Mouse (Mus musculus) left cerebral cortex, adult 11 months (tissue): ENCODE measurements around the gene Arrb1.
"Not testable (repeated sequence)": the region's sequence is repeated elsewhere in the genome, so short reads cannot be mapped to it uniquely, and the experiment has no call there.

Experiments
- DNase-seq: peaks from one replicate; pipeline ENCODE4 v3.0.0; 2022; ENCODE audit warnings: low spot score

Arrb1 gene

DNA sequence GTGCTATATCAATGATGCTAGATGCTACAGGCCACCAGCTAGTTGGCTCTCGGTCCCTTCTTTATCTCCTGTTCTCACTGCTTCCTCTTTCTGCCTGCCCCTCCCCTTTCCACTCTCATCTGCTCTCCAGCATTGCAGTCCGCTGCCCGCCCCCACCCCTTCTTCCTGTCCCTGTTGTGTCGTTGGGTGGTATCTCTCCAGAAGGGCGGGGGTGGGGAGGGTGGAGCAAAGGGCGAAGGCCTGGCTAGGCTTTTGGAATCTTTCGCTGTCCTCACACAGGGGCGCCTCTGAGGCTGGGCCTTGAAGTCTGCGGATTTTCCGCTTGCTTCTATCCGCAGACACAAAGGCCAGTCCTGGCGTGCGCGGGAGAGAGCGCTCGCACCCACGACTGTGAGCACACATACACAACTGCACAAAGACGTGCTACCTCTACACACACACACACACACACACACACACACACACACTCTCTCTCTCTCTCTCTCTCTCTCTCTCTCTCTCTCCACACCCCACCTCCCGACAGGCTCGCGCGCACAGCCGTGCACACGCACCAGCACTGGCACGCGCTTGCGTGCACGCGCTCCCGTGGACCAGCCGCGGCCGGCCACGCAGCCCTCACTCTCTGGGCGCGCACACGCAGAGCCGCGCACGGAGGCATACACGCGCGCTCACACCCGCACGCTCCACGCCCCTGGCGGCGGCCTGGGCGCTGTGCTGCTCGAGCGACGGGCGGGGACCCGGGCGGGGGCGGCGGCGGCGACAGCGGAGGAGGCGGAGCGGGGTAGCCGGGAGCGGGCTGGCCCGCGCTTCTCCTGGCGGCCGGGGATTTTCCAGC is at the start of gene Arrb1:
Gene Arrb1 (plus strand): TSS at position 566 of the 835 bp plus-strand sequence.
- DNase-seq: peak; percentile 68

DNA sequence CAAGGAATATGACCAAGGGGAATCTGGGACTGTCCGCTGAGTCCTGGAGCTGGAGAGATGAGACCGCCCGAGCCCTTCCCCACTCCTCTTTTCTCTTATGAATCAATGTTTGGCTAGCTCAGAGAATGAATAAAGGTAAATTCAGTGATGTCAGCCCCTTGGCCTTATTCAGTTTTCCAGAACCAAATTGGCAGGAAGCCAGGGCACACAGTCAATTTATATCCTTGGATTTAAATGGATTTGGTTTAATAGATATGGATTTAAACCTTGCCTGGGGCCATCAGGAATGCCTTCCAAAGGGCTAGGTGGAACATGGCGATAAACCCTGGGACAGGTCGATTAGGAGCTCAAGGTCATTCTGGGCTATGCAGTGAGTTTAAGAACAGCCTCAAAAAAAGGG is 45.6 kb upstream of the Arrb1 start:
- no peak for DNase-seq

- DNase-seq: no peak
Observed at GRCm38 (mm10) chr7:99499128-99499527, 36.1 kb upstream of the Arrb1 start.

DNA sequence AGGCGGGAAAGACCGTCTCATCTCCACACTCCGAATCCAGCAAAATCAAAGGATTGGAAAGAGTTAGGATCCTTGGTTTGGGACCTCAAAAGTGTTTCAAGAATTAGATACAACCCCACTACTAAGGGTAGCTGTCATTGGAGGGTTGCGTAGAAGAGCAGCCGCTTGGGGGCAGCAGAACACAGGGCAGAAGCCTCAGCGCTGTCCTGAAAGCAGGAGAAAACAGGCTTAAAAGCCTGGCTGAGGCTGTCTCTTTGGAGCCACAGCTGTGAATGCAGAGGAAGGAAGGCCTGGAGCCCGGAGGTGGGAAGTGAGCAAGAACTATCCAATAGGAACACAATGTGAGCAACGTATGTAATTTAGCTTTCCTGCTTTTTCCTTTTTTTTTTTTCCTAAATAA is 35.1 kb upstream of the Arrb1 start:
- DNase-seq: peak; percentile 69

DNA sequence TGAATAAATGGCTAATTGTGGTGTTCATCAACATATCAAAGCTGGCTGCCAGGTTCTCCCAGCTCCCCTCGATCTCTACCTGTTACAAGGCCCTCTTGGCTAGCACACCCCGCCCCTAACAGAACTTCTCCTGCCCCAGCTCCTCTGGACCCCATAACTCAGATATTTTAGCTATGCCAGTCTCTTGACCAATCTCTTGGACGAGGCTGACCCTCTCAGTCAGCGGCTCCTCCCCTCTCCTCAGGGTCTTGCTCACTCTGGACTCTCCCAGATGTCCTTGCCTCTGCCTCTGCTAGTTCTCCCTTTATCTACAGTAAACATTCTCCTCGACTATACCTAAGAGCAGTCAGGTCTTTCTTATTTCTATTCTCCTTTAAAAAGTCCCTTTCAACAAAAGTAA is 34.6 kb upstream of the Arrb1 start:
- DNase-seq: no peak

DNA sequence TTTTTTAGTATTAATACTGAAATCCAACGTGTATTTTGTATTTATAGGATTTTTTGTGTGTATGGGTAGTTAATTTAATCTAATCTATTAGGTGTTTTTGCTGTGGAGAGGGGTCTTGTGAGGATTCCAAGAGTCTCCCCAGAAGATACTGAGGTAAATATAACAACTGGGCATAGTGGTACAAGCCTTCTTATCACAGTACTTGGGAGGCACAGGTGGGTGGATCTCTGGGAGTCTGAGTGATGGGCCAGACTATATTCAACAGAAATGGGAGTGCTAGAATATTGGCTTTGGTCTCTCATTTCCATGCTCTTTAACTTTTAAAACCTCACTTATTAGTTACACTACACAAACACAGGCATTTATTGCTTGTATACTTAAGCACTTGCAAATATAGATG is 34.1 kb upstream of the Arrb1 start:
- DNase-seq: no peak

DNA sequence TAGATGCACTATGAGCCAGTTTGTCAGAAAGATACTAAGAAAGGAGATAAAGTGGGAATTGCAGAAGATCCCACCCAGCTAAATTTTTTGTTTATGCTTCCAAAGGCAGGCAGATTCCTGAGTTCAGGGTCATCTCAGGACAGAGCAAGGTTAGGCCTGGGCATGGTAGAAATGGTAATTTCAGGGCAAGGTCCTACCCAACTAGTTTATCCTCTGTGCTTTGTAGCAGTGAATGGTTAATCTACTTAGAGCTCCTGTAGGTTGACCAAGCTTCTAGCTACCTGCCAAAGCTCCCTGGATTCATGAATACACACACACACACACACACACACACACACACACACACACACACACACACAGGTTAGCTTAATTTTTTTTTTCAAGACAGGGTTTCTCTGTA is 30.7 kb upstream of the Arrb1 start:
- DNase-seq: no peak

- DNase-seq: not testable (repeated sequence)
Observed at GRCm38 (mm10) chr7:99508187-99508586, 27.1 kb upstream of the Arrb1 start.

- DNase-seq: peak; percentile 55
Observed at GRCm38 (mm10) chr7:99510087-99510501, 25.2 kb upstream of the Arrb1 start.

DNA sequence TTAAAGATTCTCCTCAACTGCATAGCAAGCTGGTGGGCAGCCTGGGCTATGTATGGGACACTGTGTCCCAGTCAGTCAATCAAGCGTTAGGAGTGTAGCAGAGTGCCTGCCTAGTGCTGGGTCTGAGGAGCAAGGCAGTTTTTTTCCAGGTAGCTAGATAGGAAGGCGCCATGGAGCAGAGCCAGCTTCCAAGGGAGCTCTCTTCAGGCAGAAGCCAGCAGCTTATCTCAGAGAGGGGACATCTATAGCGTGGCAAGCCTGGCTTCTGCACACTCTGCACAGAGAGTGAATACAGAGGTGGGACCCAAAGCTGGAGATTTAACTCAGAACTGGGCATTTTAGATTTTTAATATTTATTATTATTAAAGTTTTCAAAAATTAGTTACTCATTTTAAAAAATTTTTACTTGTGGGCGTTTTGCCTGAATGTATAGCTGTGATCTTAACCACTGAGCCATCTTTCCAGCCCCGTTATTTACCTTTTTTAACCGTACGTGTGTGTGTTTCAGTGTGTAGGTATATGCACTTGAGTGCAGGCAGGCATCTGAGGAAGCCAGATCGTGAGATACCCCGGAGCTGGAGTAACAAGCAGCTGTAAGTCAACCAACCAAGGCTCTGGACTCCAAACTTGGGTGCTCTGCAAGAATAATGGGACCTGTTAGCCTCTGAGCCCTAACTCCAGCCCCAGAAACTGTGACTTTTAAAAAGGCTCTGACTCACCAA is 19.0 kb upstream of the Arrb1 start:
- no peak for DNase-seq

- no peak for DNase-seq
Observed at GRCm38 (mm10) chr7:99516814-99517157, 18.5 kb upstream of the Arrb1 start.

GRCm38 (mm10) chr7:99518954-99519644 is 16.2 kb upstream of the Arrb1 start:
- DNase-seq: no peak

DNA sequence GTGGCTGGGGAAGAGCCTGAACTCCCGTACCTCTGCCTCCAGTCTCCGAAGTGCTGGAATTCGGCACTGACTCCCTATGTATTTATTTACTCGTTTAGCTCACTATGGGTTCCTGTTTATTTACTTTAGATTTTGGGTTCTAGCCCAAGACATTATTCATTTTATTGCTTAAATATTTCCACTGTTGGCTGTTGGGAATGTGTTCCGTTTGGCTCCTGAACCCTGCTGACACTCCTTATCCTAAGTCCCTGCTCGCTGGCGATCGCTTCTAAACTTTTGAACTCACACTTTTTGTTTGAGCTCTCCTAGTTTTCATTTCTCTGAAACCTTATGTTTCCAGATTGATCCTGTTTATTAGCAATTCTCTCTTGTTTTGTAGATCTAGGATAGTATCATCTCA is 12.1 kb upstream of the Arrb1 start:
- no peak for DNase-seq

GRCm38 (mm10) chr7:99523837-99524236 is 11.4 kb upstream of the Arrb1 start:
- DNase-seq: no peak

DNA sequence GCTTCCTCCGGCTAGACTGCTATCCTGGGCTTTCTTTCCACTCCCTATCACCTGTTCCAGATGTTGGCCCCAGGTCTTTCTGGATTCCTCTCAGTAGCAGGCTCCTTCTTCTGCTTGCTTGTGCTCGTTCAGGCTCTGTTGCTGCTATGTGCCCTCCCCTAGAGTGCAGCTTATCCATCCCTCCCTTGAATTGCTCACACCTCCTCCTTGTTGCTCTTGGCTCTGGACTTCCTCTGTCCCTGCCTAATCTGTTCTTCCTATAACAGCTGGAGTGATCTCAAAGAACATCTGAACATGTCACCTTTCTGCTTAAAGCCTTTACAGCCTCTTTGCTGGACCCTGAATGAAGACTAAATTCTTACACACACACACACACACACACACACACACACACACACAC is 6.7 kb upstream of the Arrb1 start:
- no peak for DNase-seq

DNA sequence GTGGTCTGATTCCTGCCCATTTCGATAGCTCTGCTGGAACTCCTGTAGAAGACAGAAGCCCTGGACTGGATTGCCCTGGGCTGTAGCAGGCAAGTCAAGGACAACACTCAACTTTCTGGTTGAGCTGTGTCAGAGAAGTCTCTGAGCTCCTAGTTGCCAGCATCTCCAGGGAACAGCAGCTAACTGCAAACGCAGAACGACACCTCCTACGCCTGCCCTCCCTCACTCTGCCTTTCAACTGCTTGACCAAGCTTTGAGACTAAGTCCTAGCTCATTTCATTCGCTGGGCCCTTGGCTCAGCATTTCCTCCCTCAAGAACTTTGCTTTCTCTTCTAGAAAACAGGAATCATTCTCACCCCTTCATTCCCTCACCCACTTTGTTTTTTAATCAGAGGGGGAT is 5.9 kb upstream of the Arrb1 start:
- DNase-seq: no peak

- DNase-seq: no peak
Observed at GRCm38 (mm10) chr7:99531408-99531970, 3.8 kb upstream of the Arrb1 start.

GRCm38 (mm10) chr7:99532526-99532925 is 2.7 kb upstream of the Arrb1 start:
- DNase-seq: no peak

- DNase-seq: no peak
Observed at GRCm38 (mm10) chr7:99533600-99533999, 1.7 kb upstream of the Arrb1 start.

DNA sequence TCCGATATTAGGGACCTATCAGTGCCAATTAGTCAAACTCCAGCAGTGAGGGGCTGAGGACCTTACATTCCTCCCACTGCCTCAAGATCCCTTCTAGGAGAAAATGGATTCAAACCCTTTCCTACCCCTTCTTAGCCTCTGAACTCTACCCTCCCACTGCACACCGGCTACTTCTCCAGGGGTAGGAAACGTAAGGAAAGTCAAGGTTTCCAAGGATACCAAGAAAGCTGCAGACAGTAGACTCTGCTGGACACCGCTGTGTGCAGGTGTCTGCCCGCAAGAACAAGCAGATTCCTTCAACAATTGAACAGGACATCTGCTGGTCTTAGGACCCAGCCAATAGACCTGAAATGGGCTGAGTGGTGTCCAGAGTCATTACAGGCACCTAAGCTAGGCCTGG is 765 bp upstream of the Arrb1 start:
- DNase-seq: no peak

DNA sequence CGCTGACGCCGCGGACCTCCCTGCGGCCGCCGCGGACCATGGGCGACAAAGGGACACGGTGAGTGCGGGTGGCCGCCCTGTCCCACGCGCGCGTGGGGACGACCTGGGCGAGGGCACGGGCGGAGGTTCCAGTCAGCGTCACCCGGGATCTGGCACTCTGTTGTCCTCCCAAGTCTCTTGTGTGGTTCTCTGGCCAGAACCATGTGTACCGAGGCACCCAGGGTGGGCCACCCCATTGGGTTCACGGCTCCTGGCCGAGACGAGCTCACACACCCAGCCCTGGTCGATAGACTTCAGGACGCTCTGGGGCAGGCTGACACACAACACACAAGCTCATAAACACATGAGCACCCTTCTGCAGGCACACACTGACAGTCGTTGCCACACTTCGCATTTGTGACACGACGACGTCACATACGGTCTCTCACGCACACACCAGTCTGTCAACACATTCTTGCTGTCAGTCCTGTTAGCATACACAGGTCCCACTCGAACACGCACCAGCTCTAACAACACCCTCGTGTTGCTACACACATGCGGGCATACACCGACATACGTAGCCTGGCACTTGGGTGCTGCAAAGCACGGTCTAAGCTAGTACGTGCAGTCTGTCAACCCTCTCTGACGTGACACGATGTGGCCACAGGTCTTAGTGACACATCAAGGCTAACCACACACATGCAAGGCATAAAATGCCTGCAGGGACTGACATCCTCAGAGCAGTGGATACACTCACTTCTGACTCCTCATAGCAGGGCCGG is 655 bp downstream of the Arrb1 start:
- DNase-seq: no peak

- no peak for DNase-seq
Observed at GRCm38 (mm10) chr7:99537183-99537756, 2.0 kb downstream of the Arrb1 start.
